Mouse (Mus musculus) left cerebral cortex, postnatal 10 days (tissue): ENCODE data around the gene Pcbp4. TPM values are rescaled to one million over a fixed set of nuclear protein-coding genes. Genes with fewer than 3 reads are reported as not detected.

Experiments used
- DNase-seq, 2 experiments: peaks; one replicate each; pipeline ENCODE4 v3.0.0; 2021 to 2022; ENCODE audit warnings: low spot score in 2 of 2, mixed read lengths in 1 of 2; ENCODE audit errors: extremely low spot score in 1 of 2
- intact Hi-C: fragments of 180-260 bp; cut with DNase I; formaldehyde crosslinking; loops from one replicate; pipeline ENCODE4 v1.15.1; 2025
- total RNA-seq, 2 experiments: library from RNA; stranded (reverse); gene quantifications; 2 replicates each; pipeline ENCODE4 v1.2.3; 2021

The Pcbp4 gene
- 100 to 1,000 TPM; 222 to 242 TPM for total RNA-seq

GRCm38 (mm10) chr9:106453271-106454070 lies at the start of gene Pcbp4:
Pcbp4 (plus strand) TSS chr9:106453291.
- DNase-seq, result peak in 1 of 2 experiments; percentile 80

GRCm38 (mm10) chr9:106405275-106405674 lies 47.8 kb upstream of the Pcbp4 start:
- intact Hi-C loops, result no loop called here
- peak in 1 of 2 experiments; percentile 57 for DNase-seq

More at GRCm38 (mm10) chr9:106453271-106454070, at the start of gene Pcbp4:
- intact Hi-C loops, result no loop called here

GRCm38 (mm10) chr9:106406443-106407078 lies 46.5 kb upstream of the Pcbp4 start:
- intact Hi-C loops, result no loop called here
- peak in 1 of 2 experiments; percentile 38 for DNase-seq

- intact Hi-C loops, result no loop called here
- DNase-seq, result no peak
Observed at GRCm38 (mm10) chr9:106409096-106409495, 44.0 kb upstream of the Pcbp4 start.

GRCm38 (mm10) chr9:106410086-106410650 lies 42.9 kb upstream of the Pcbp4 start:
- no peak for DNase-seq
- intact Hi-C loops, result no loop called here

- peak in 1 of 2 experiments; percentile 53 for DNase-seq
Observed at GRCm38 (mm10) chr9:106411091-106411594, 41.9 kb upstream of the Pcbp4 start.

GRCm38 (mm10) chr9:106411729-106412128 lies 41.4 kb upstream of the Pcbp4 start:
- intact Hi-C loops, result no loop called here
- no peak for DNase-seq

More at GRCm38 (mm10) chr9:106411091-106411594, 41.9 kb upstream of the Pcbp4 start:
- intact Hi-C loops, result no loop called here

- intact Hi-C loops, result no loop called here
- DNase-seq, result no peak
Observed at GRCm38 (mm10) chr9:106412210-106412609, 40.9 kb upstream of the Pcbp4 start.

- DNase-seq, result no peak
- intact Hi-C loops, result no loop called here
Observed at GRCm38 (mm10) chr9:106413606-106414005, 39.5 kb upstream of the Pcbp4 start.

GRCm38 (mm10) chr9:106416826-106417225 lies 36.3 kb upstream of the Pcbp4 start:
- DNase-seq, result peak in 1 of 2 experiments; percentile 58
- intact Hi-C loops, result no loop called here

- intact Hi-C loops, result no loop called here
Observed at GRCm38 (mm10) chr9:106417841-106418625, 35.1 kb upstream of the Pcbp4 start.

GRCm38 (mm10) chr9:106420608-106421007 lies 32.5 kb upstream of the Pcbp4 start:
- intact Hi-C loops, result loop anchor here (1.0 to 10.0 kb wide), 4 partner anchors 52 to 246 kb away; partner anchors contain the start of genes Dusp7 and Wdr82
- DNase-seq, result no peak

More at GRCm38 (mm10) chr9:106417841-106418625, 35.1 kb upstream of the Pcbp4 start:
- peak; percentile 95 to 96 for DNase-seq

- intact Hi-C loops, result loop anchor here (1.0 to 10.0 kb wide), 4 partner anchors 52 to 246 kb away; partner anchors contain the start of genes Dusp7 and Wdr82
Observed at GRCm38 (mm10) chr9:106421033-106421864, 31.8 kb upstream of the Pcbp4 start.

GRCm38 (mm10) chr9:106421865-106422160 lies 31.3 kb upstream of the Pcbp4 start:
- DNase-seq, result peak; percentile 89 to 90
- intact Hi-C loops, result loop anchor here (1.0 to 10.0 kb wide), 4 partner anchors 53 to 247 kb away; partner anchors contain the start of genes Dusp7 and Wdr82

More at GRCm38 (mm10) chr9:106421033-106421864, 31.8 kb upstream of the Pcbp4 start:
- DNase-seq, result no peak

GRCm38 (mm10) chr9:106428719-106429220 lies 24.3 kb upstream of the Pcbp4 start:
- DNase-seq, result no peak
- intact Hi-C loops, result loop anchor here (10.0 kb wide), 2 partner anchors 214 to 254 kb away; partner anchors contain the start of gene Wdr82

GRCm38 (mm10) chr9:106429221-106430014 lies 23.7 kb upstream of the Pcbp4 start, which contains the start of gene Rpl29:
Rpl29 (plus strand) TSS chr9:106429454.
- DNase-seq, result peak; percentile 93 to 94
- intact Hi-C loops, result loop anchor here (10.0 kb wide), 2 partner anchors 215 to 255 kb away; partner anchors contain the start of gene Wdr82

GRCm38 (mm10) chr9:106430015-106430264 lies 23.2 kb upstream of the Pcbp4 start:
- no peak for DNase-seq
- intact Hi-C loops, result no loop called here
